Mouse (Mus musculus) embryonic fibroblast, embryonic 13.5 days (primary cell): Measurements from ENCODE around the gene Spsb4. TPM values are rescaled to one million over a fixed set of nuclear protein-coding genes. Genes with fewer than 3 reads are reported as not detected.

Experiments
- H3K27ac ChIP-seq: 2 replicates; pipeline ENCODE4 v1.5.1; 2012; ENCODE audit warnings: low read length, control low read depth, inconsistent platforms; ENCODE audit not compliant: insufficient read depth
- H3K4me1 ChIP-seq: 2 replicates; pipeline ENCODE4 v1.6.1; 2011; ENCODE audit warnings: low read length; ENCODE audit not compliant: control insufficient read depth, insufficient read depth
- H3K4me3 ChIP-seq: 2 replicates; pipeline ENCODE4 v1.5.1; 2011; ENCODE audit warnings: mild to moderate bottlenecking, control low read depth, low read length; ENCODE audit not compliant: insufficient read depth
- CTCF ChIP-seq: IDR thresholded peaks from 2 replicates; pipeline ENCODE4 v1.5.1; 2011; ENCODE audit warnings: mild to moderate bottlenecking, control low read depth, low read length, moderate library complexity, borderline replicate concordance; ENCODE audit not compliant: insufficient read depth
- POLR2A ChIP-seq: IDR thresholded peaks from 2 replicates; pipeline ENCODE4 v1.6.1; 2011; ENCODE audit warnings: low read depth, mild to moderate bottlenecking, control low read depth, low read length, moderate library complexity
- polyA plus RNA-seq: library from polyadenylated mRNA; stranded (reverse); fragments of >200 nt; gene quantifications from 2 replicates; pipeline ENCODE4 v1.2.4, GENCODE M21; 2011; ENCODE audit warnings: low read depth; ENCODE audit not compliant: missing spikeins, insufficient read length

Spsb4 gene
- polyA plus RNA-seq, 1 experiment = 1.8 TPM

DNA sequence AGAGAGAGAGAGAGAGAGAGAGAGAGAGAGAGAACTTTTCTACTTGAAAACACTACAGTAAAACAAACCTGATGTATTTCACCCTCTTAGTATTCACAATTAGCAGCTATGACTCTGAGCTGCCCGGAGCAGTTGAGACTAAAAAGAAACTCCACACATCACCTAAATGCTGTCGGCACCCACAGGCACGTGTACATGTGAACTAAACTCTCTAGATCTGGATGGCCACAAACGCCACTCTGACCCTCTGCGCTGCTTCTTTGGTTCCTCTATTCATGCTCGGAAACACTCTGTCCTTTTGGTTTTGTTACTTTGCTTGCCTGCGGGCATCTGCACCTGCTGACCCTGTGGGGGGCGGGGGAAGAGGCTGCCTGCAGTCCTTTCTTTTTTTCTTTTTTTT is 23.0 kb upstream of the Spsb4 start:
- no peaks in the 10 kb centered on the region for H3K4me1 ChIP-seq
- TF ChIP-seq CTCF = no peak
- TF ChIP-seq POLR2A = no peak
- no peak overlapping the region for H3K4me3 ChIP-seq
- H3K27ac ChIP-seq = no peak overlapping the region

DNA sequence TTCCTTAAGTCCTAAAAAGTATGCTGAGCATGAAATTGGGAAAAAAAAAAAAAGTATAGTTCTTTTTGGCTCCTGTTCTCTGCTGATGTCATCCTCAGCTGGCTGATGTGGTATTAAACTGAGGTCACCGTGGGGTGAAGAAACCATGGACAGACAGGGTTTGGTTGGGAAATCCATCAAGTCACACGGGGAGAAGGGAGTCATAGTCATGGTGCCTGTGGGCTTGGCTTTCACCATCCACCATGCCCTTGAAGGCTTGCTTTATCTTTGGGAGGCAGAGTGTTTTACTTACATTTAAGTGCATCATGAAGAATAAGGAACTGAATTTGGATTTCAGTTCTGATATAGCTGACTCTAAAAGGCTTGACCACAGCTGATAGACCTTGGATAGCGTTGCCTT is 19.4 kb upstream of the Spsb4 start:
- TF ChIP-seq POLR2A (no peak), CTCF (no peak)
- Histone ChIP-seq H3K4me1 (no peaks in the 10 kb centered on the region), H3K4me3 (no peak overlapping the region), H3K27ac (no peak overlapping the region)

DNA sequence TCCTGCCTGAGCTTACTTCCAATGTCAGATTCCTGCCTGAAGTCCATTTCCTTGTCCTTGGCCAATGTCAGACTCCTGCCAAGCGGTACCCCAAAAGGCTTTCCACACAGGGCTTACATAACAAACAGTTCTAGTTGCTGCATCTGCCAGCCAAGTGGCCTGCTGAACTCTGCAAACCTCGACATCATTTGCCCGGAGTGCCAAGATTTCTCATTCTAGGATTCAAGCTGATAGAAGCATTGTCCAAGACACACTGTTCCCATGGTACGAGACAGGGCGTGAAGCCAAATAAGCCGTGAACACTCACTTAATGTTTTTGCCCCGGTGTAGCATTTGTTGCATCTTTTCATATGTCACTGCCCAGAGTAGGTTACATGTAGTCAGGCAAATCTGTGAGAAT is 18.0 kb upstream of the Spsb4 start:
- Histone ChIP-seq H3K27ac (no peak overlapping the region), H3K4me1 (no peaks in the 10 kb centered on the region), H3K4me3 (no peak overlapping the region)
- TF ChIP-seq CTCF = no peak
- TF ChIP-seq POLR2A = no peak

DNA sequence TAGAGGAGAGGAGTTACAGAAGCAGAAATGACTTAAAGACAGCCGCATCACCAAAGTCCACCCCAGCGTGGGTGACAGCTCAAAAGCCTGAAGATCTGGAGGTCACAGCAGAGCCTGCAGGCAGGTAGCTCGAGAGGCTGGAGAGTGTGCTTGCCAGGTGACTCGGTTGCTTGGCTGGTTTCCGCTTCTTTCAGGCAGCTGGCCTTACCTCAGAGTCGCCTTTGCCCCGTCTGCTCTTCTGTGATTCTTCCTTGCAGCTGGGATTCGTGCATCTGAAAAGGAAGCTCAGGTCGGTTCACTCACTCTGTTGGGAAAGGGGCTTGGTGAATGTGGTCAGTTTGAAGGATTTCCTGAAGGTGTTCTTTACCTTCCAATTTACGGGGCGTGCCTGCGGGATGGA is 8.7 kb upstream of the Spsb4 start:
- no peak for TF ChIP-seq CTCF
- no peak for TF ChIP-seq POLR2A
- no peak overlapping the region for H3K4me3 ChIP-seq
- no peak overlapping the region for H3K27ac ChIP-seq
- H3K4me1 ChIP-seq = no peaks in the 10 kb centered on the region

DNA sequence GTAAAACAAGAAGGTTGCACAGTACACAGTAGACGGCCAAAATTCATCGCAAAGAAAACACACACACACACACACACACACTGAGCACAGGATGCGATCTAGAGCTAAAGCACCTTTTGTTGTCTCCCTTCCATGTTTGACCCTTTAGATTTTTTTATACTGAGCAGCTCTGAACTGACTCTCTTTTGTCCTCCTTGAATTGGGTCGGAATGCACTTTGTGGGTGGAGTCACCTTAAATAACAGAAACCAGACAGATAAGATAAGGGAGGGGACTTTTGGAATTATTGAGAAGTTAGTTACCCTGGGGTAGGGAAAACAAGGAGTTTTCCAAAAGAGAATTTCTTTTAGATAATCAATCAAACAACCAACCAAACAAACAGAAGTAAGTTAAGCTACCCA is 7.4 kb upstream of the Spsb4 start:
- H3K4me1 ChIP-seq = no peaks in the 10 kb centered on the region
- no peak for TF ChIP-seq POLR2A
- no peak for TF ChIP-seq CTCF
- H3K27ac ChIP-seq = no peak overlapping the region
- H3K4me3 ChIP-seq = no peak overlapping the region

DNA sequence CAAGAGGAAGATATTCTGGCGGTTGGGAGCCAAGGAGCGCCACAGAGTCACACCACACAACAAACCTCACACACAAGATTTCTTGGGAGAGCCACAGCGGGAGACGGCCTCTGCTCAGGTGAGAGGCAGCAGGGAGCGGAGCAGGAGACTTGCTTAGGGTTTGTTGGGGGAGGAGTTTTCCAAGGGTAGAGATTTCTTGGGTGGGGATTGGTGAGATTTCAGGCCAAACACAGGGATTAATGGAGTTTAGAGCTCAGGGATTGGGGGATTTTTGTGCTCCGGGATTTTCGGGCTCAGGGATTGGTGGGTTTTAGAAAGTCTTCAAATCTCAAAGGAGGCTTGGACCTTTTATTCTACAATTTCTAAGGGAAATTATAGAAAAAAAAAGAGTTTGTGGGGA is 5.8 kb upstream of the Spsb4 start:
- TF ChIP-seq CTCF (no peak), POLR2A (no peak)
- H3K4me1 ChIP-seq = no peaks in the 10 kb centered on the region
- H3K27ac ChIP-seq = no peak overlapping the region
- no peak overlapping the region for H3K4me3 ChIP-seq

DNA sequence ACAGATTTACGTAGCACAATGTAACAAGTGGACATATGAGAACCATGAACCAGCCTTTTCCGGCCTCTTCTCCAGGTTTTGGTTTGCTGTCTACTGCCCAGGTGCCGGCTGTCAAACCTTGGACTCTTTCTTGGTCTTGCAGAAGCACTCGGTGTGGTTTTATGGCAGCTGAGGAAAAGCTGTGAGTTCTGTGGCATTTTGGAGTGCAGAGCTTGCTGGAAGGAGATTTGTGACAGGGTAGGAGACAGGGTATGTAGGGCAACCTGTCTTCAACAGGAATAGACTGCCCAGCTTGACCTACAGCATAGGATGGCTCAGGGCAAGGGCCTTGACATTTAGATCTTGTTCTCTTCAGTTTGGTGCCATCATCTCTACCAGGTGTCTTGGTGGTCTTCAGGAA is 4.3 kb upstream of the Spsb4 start:
- TF ChIP-seq CTCF (no peak), POLR2A (no peak)
- no peak overlapping the region for H3K27ac ChIP-seq
- H3K4me1 ChIP-seq = no peaks in the 10 kb centered on the region
- no peak overlapping the region for H3K4me3 ChIP-seq

DNA sequence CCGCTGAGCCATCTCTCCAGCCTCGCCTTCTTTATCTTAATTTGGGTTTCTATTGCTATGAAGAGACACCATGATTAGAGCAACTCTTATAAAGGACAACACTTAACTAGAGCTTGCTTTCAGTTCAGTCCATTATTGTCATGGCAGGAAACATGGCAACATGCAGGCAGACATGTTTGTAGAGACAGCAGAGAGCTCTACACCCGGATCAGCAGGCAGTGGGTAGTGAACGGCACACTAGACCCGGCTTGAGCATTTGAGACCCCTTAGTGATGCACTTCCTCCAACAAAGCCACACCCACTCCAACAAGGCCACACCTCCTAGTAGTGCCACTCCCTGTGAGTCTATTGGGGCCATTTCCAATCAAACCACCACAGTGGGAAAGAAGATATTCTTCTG is 3.7 kb upstream of the Spsb4 start:
- TF ChIP-seq CTCF (no peak), POLR2A (no peak)
- no peak overlapping the region for H3K4me3 ChIP-seq
- no peak overlapping the region for H3K27ac ChIP-seq
- no peaks in the 10 kb centered on the region for H3K4me1 ChIP-seq

DNA sequence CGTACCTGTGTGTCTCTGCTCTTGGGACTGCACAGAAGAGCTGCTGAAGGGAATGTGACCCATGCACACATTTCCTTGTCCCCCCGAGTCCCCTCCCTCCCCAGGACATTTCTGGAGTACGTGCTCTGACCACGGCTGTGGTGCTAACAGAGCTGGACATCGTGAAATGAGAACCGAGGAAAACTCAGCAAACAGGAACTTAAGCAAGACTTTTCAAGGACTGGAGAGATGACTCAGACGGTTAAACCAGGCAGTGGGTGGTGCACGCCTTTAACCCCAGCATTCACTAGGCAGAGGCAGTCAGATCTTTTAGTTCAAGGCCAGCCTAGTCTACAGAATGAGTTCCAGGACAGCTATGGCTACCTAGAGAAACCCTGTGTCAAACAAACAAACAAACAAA is 1.5 kb upstream of the Spsb4 start:
- Histone ChIP-seq H3K4me3 (no peak overlapping the region), H3K27ac (no peak overlapping the region), H3K4me1 (0 out of 2 replicates have a peak, but pooled peaks cover 2% of the 10 kb centered on the region)
- TF ChIP-seq CTCF (no peak), POLR2A (no peak)

DNA sequence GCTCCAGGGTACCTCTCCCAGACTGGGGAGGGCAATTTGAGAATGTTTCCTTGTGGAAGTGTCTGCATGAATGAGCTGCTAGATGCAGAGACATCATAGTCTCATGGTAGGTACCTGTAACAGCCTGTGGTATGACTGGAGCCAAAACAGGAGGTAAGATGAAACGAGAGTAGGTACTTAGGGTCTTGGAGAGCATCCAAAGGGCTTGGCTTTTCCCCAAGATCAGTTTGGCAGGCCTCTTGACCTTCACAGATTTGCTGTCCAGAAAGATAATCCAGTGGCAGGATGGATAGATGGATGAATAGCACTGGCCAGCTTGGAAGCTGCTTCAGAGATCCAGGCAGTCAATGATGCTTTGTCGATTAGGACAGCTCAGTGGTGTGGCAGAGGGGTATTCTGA is 1.0 kb upstream of the Spsb4 start:
- Histone ChIP-seq H3K4me1 (0 out of 2 replicates have a peak, but pooled peaks cover 2% of the 10 kb centered on the region), H3K4me3 (no peak overlapping the region), H3K27ac (no peak overlapping the region)
- TF ChIP-seq POLR2A (no peak), CTCF (no peak)

DNA sequence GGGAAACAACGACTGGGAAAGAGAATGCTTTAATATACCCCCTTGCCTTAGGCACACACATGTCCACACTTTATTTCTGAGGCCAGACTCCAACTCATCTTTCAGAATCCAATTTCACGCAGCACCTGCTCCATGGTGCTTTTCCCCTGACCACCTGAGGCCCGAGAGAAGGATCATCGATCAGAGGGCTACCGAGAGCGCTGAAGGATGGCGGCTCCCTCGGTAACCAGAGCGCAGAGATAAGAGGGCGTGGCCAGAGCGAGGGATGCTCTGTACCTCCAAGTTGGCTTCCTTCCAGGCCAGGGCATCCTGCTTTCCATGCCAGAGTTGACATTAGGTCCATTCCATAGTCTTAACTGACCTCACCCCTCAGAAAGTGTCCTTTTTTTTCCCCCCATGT is 588 bp upstream of the Spsb4 start:
- TF ChIP-seq CTCF = no peak
- no peak for TF ChIP-seq POLR2A
- H3K27ac ChIP-seq = no peak overlapping the region
- H3K4me3 ChIP-seq = peak overlapping the region; percentile 37
- 0 out of 2 replicates have a peak, but pooled peaks cover 2% of the 10 kb centered on the region for H3K4me1 ChIP-seq
